Mouse (Mus musculus) stomach, postnatal 0 days (tissue): ENCODE measurements at regions not wholly inside any gene's neighbourhood (a gene's known extent, or its start where the extent isn't known, plus 50 kb on each side); places are given as distances from the start of the nearest gene placed in this dataset.
A peak's percentile ranks its signal among the peaks of the same experiment; 100 is the strongest.

ENCODE experiments used
- CTCF ChIP-seq: IDR thresholded peaks from 2 replicates; pipeline ENCODE4 v1.5.1; 2016; ENCODE audit warnings: antibody characterized with exemption, low read depth, mild to moderate bottlenecking, moderate library complexity
- EP300 ChIP-seq: optimal IDR thresholded peaks from 2 replicates; pipeline ENCODE3; 2016; ENCODE audit warnings: antibody characterized with exemption

GRCm38 (mm10) chr8:126666327-126667085 is 72.7 kb upstream of the Irf2bp2 start:
- TF ChIP-seq CTCF = peak; percentile 15; the same call in 1 of the 2 replicates
- TF ChIP-seq EP300 = peak; percentile 97
